Mouse (Mus musculus) gastrocnemius, postnatal 14 days (tissue): ENCODE results near the gene A430033K04Rik. TPM values are rescaled to one million over a fixed set of nuclear protein-coding genes. Genes with fewer than 3 reads are reported as not detected.

Source experiments
- DNase-seq: peaks from one replicate; pipeline ENCODE4 v3.0.0; 2021; ENCODE audit warnings: mixed read lengths
- intact Hi-C: fragments of 180-260 bp; cut with DNase I; formaldehyde crosslinking; loops from one replicate; pipeline ENCODE4 v1.15.1; 2025; ENCODE audit warnings: low total_unique reads
- microRNA-seq, 2 experiments: library from miRNA; unstranded; fragments of <30 nt; microRNA quantifications; one replicate each; pipeline ENCODE4 v1.2.0; 2021
- total RNA-seq, 2 experiments: library from RNA; stranded (reverse); gene quantifications; 2 replicates each; pipeline ENCODE4 v1.2.3; 2021

A430033K04Rik gene
- total RNA-seq, 2 experiments from 2014 or later = 2.2 to 2.5 TPM

GRCm38 (mm10) chr5:138692936-138693570 lies 70.4 kb downstream of the A430033K04Rik start:
- DNase-seq = no peak
- intact Hi-C loops = no loop called here

GRCm38 (mm10) chr5:138694036-138694435 lies 71.4 kb downstream of the A430033K04Rik start:
- intact Hi-C loops = no loop called here
- peak; percentile 22 for DNase-seq

- intact Hi-C loops = no loop called here
- peak; percentile 56 for DNase-seq
Measured at GRCm38 (mm10) chr5:138694496-138695167, 72.0 kb downstream of the A430033K04Rik start.

GRCm38 (mm10) chr5:138697466-138697865 lies 74.8 kb downstream of the A430033K04Rik start:
- intact Hi-C loops = no loop called here
- no peak for DNase-seq

Small RNA genes within 50 kb of the gene (microRNA-seq; reads per million reads assigned to microRNA genes)
- gene Gm24082 = 0 reads per million in 2 experiments

Other genes starting within 250 kb of the A430033K04Rik start
- 1 to 10 TPM; 3.2 to 3.6 TPM for gene Zfp157, start 181.4 kb upstream of the A430033K04Rik start, total RNA-seq
- gene 1700123K08Rik, start 58.1 kb upstream of the A430033K04Rik start, total RNA-seq = not detected
- gene Zfp68, start 3.1 kb upstream of the A430033K04Rik start, total RNA-seq = 10 to 100 TPM; 14.0 to 15.1 TPM
- gene Fam20c, start 131.7 kb downstream of the A430033K04Rik start, total RNA-seq = 10 to 100 TPM; 13.6 to 31.5 TPM
- not detected for gene Gm5294, start 197.2 kb downstream of the A430033K04Rik start, total RNA-seq